Comparison of ENCODE assay signal across 18 mouse cellular contexts in the genomic region with DNA sequence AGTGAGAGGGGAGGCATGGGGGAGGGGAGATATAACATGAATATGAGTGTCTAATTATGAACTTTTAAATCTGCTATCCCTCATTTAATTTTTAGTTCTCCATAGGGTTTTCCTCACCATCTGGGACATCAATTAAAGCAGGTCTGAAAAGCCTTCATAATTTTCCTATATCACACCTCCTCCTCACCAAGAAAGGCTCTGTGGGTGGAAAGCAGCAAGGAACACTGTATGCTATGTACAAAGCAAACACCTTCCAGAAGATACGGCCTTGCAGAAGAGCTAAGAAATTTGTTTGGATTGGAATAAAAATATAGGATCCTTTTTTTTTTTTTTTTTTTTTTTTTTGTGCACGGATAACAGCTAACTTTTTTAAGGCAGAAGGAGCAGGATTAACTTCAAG. TPM values are rescaled to one million over a fixed set of nuclear protein-coding genes. Genes with fewer than 3 reads are reported as not detected.
DNase-seq lines count a peak whose midpoint lies in the region; ATAC-seq lines count a peak whose summit lies in the region.
"Had no signal": no experiment of that assay in that cellular context is flagged by ENCODE, and none has a peak within 500 bp of the region (broad histone marks: within the 10 kb centered on the region; RNA-seq: fewer than 3 reads in every experiment).

No protein-coding gene starts in this region.

- ATAC-seq in frontal cortex, adult (ENCODE audit: low TSS enrichment) = peak; percentile 86
- ATAC-seq: CD4-positive, CD25-positive, alpha-beta regulatory T cell, adult 4 months; forebrain, embryonic 14.5 days had no signal

- DNase-seq in frontal cortex, postnatal 10 days (ENCODE audit: low spot score in 2 of 2) = no peak
- DNase-seq in left cerebral cortex, adult 9 months (ENCODE audit: low spot score in 2 of 2) = peak; percentile 56 to 75
- DNase-seq in left cerebral cortex, postnatal 4 days = no peak
- DNase-seq in brain, adult 2 months (ENCODE audit: low read depth, low spot score) = peak; percentile 86
- peak; percentile 92 for DNase-seq in telencephalon, adult 2 months (ENCODE audit: low read depth, low spot score)
- DNase-seq in spleen, adult 18-20 months = no peak
- DNase-seq: adrenal gland, adult 8-10 months; adrenal gland, postnatal 36 days; B cell, adult 2 months; cerebellum, adult 11-12 months; cerebellum, postnatal 10 days; embryo, embryonic 11 days; gastrocnemius, adult 2 months; gastrocnemius, postnatal 25 days had no signal

- intact Hi-C loops in left cerebral cortex, postnatal 4 days (cut with DNase I) = no loop called here

RNA-seq across cellular contexts. Expression of gene Jam3, which starts 31.3 kb away (rescaled TPM):
- 10 to 100 TPM; 21.6 to 22.4 TPM for total RNA-seq in left cerebral cortex, postnatal 4 days (2021)
- total RNA-seq: G1E had no signal

Comparison
In these comparisons a context has a peak if more than half of its experiments do, and no peak if none do; other contexts are left out.
1. DNase-seq: peak in left cerebral cortex, adult 9 months (2 of 2), brain, adult 2 months (single experiment) and telencephalon, adult 2 months (single experiment); none in frontal cortex, postnatal 10 days (0 of 2), left cerebral cortex, postnatal 4 days (single experiment) and spleen, adult 18-20 months (0 of 2).